Mouse (Mus musculus) liver, embryonic 14.5 days (tissue): Measurements from ENCODE around the gene Fam243. TPM values are rescaled to one million over a fixed set of nuclear protein-coding genes. Genes with fewer than 3 reads are reported as not detected.

Source experiments
- ATAC-seq: fragments of 200-750 bp; cut with Nextera tagmentation; 2 replicates; pipeline ENCODE4 v1.8.0; 2017; ENCODE audit warnings: moderate number of reproducible peaks, mild to moderate bottlenecking, moderate library complexity; ENCODE audit not compliant: insufficient read depth
- DNase-seq, 3 experiments: peaks; one replicate each; pipeline ENCODE4 v3.0.0-alpha.2; 2012 to 2013; ENCODE audit warnings: low read depth in 3 of 3, low spot score in 3 of 3
- H3K27ac ChIP-seq: fragments of 300-500 bp; sonication (generic); 2 replicates; pipeline ENCODE4 v1.5.1; 2014; ENCODE audit warnings: moderate library complexity, mild to moderate bottlenecking, control low read depth, inconsistent platforms
- H3K27me3 ChIP-seq: fragments of 300-500 bp; sonication (generic); 2 replicates; pipeline ENCODE4 v1.6.1; 2014; ENCODE audit warnings: mild to moderate bottlenecking, low read length, moderate library complexity; ENCODE audit not compliant: control insufficient read depth, insufficient read depth
- H3K36me3 ChIP-seq: fragments of 300-500 bp; sonication (generic); replicated peaks from 2 replicates; pipeline ENCODE4 v1.6.1; 2014; ENCODE audit warnings: low read depth; ENCODE audit not compliant: control insufficient read depth, insufficient read depth
- H3K4me1 ChIP-seq, 2 experiments: fragments of 200-500 bp in 1 of 2; fragments of 300-500 bp in 1 of 2; sonication (generic) in 1 of 2; replicated peaks; 2 replicates each; pipeline ENCODE4 v1.6.1; 2012 to 2014; ENCODE audit warnings: antibody characterized with exemption in 1 of 2, inconsistent platforms in 1 of 2, low read length in 1 of 2; ENCODE audit not compliant: control insufficient read depth in 2 of 2, insufficient read depth in 2 of 2
- H3K4me2 ChIP-seq: fragments of 300-500 bp; sonication (generic); 2 replicates; pipeline ENCODE4 v1.6.1; 2014; ENCODE audit warnings: low read depth, mild to moderate bottlenecking, control low read depth, moderate library complexity
- H3K4me3 ChIP-seq, 2 experiments: fragments of 200-500 bp in 1 of 2; fragments of 300-500 bp in 1 of 2; sonication (generic) in 1 of 2; 2 replicates each; pipeline ENCODE4 v1.5.1; 2012 to 2014; ENCODE audit warnings: low read depth in 2 of 2, low read length in 2 of 2, mild to moderate bottlenecking in 2 of 2, control low read depth in 1 of 2, inconsistent platforms in 1 of 2, moderate library complexity in 1 of 2; ENCODE audit not compliant: insufficient read depth in 1 of 2
- H3K9ac ChIP-seq: fragments of 300-500 bp; sonication (generic); replicated peaks from 2 replicates; pipeline ENCODE4 v1.6.1; 2014; ENCODE audit warnings: mild to moderate bottlenecking, control low read depth, moderate library complexity
- H3K9me3 ChIP-seq: fragments of 300-500 bp; sonication (generic); 2 replicates; pipeline ENCODE4 v1.6.1; 2016; ENCODE audit warnings: low read length, mixed read lengths; ENCODE audit not compliant: control insufficient read depth
- CTCF ChIP-seq: IDR thresholded peaks from 2 replicates; pipeline ENCODE4 v1.5.1; 2016; ENCODE audit warnings: antibody characterized with exemption, low read depth, control low read depth
- EP300 ChIP-seq: IDR thresholded peaks from 2 replicates; pipeline ENCODE4 v1.6.1; 2016; ENCODE audit warnings: antibody characterized with exemption, low read depth
- WGBS: fragments of 180-500 bp; shearing (Covaris S2); extraction: QIAGEN DNeasy Blood & Tissue Kit; methylation state at CpG from one replicate; pipeline ENCODE4 v1.1.7; 2014; ENCODE audit not compliant: insufficient replicate concordance; 5-methylcytosine and 5-hydroxymethylcytosine counted together
- polyA plus RNA-seq, 2 experiments: library from polyadenylated mRNA; depleted of rRNA in 1 of 2; stranded (reverse) in 1 of 2; unstranded in 1 of 2; fragments of >200 nt; fragmentation: Nextera tagmentation in 1 of 2; extraction: Ambion mirVana in 1 of 2; gene quantifications; 2 replicates each; pipeline versions ENCODE4 v1.2.1 to v1.2.3; 2012 to 2014

Gene Fam243
- polyA plus RNA-seq, 2 experiments = 0.01 TPM; not detected in 1

DNA sequence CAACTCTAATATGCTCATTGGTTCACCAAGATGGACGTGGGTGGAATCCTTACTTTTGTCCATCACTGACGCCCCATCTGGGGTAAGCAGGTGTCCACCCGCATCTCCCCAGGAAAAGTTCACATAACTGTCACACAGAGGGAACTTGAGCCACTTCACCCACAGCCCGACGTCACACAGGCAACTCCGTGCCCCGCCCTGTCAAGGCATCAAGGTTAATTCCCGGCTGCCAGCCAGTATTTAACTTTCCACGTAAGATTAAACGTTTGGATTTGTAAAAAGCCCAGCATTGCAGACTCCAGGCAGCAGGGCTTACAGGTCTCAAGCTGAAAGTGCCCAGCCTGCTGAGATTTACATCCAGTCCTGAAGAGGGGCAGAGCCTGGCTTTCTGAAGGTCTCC lies 29.1 kb downstream of the Fam243 start, which contains the start of gene Kcne2:
TSS of gene Kcne2 (plus strand) at position 289 of the 400 bp plus-strand sequence.
- DNase-seq = no peak
- Histone ChIP-seq H3K27ac (no peak within 1 kb of the TSS), H3K27me3 (no peaks in the 10 kb centered on the region; the same call in none of the 2 replicates), H3K4me1 (no peaks in the 10 kb centered on the region), H3K9me3 (no peaks in the 10 kb centered on the region), H3K4me2 (no peak within 1 kb of the TSS), H3K9ac (no peak within 1 kb of the TSS), H3K36me3 (no peaks in the 10 kb centered on the region), H3K4me3 (no peak within 1 kb of the TSS)
- ATAC-seq = no peak
- TF ChIP-seq EP300 (no peak), CTCF (no peak)
- WGBS = 58% methylated on average over 10 of the region's 10 CpGs

DNA sequence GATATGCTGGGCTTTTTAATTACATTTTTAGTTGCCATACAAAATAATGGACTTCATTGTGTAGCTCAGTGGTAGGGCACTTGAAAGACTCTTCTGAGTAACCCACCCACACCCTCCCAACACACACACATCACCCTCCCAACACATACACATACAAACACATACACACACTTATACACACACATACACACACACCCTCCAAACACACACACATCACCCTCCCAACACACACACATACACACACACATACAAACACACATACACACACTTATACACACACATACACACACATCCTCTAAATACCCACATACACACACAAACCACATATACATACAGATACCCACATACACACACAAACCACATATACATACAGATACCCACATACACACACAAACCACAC lies 31.2 kb downstream of the Fam243 start:
- Histone ChIP-seq H3K9ac (no peak overlapping the region), H3K27me3 (no peaks in the 10 kb centered on the region; the same call in none of the 2 replicates), H3K27ac (no peak overlapping the region), H3K4me2 (no peak overlapping the region), H3K36me3 (no peaks in the 10 kb centered on the region), H3K9me3 (no peaks in the 10 kb centered on the region), H3K4me3 (no peak overlapping the region), H3K4me1 (no peaks in the 10 kb centered on the region)
- ATAC-seq (no peak), DNase-seq (no peak)
- TF ChIP-seq CTCF (no peak), EP300 (no peak)

GRCm38 (mm10) chr16:92288778-92289177 lies 32.5 kb downstream of the Fam243 start:
- 75% methylated on average over 9 of the region's 9 CpGs for WGBS
- Histone ChIP-seq H3K27ac (no peak overlapping the region), H3K4me3 (no peak overlapping the region), H3K9me3 (no peaks in the 10 kb centered on the region), H3K9ac (no peak overlapping the region), H3K4me1 (no peaks in the 10 kb centered on the region), H3K27me3 (no peaks in the 10 kb centered on the region; the same call in none of the 2 replicates), H3K36me3 (no peaks in the 10 kb centered on the region), H3K4me2 (no peak overlapping the region)
- DNase-seq = no peak
- no peak for ATAC-seq
- TF ChIP-seq CTCF (peak; percentile 24; the same call in 1 of the 2 replicates), EP300 (no peak)

DNA sequence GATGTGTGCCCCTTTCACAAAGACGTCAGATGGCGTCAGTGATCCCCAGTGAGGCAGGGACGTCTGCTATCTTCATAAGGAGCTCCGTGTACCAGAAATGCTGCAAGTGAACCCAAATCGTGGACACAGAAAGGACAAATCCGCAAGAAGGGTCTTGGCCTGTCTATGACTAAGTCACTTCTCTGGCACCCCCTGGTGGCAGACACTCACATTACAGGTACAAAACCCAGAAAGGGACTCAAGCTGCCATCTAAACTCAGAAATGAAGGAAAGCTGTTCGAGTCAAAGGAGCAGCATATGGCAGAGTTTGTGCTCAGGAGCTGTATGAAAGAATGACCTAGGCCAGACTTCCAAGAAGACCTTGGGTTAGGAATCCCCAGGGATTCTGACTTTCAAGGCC lies 34.6 kb downstream of the Fam243 start:
- H3K9ac ChIP-seq = no peak overlapping the region
- no peaks in the 10 kb centered on the region for H3K36me3 ChIP-seq
- TF ChIP-seq CTCF (peak; percentile 88), EP300 (no peak)
- H3K4me1 ChIP-seq = no peaks in the 10 kb centered on the region
- peak; percentile 39 to 53 (median 42) for DNase-seq
- H3K4me2 ChIP-seq = no peak overlapping the region
- 7% methylated on average over 7 of the region's 7 CpGs for WGBS
- no peak overlapping the region for H3K27ac ChIP-seq
- ATAC-seq = no peak
- no peaks in the 10 kb centered on the region for H3K9me3 ChIP-seq
- H3K27me3 ChIP-seq = no peaks in the 10 kb centered on the region; the same call in 1 of the 2 replicates
- H3K4me3 ChIP-seq = no peak overlapping the region

GRCm38 (mm10) chr16:92285068-92285467 lies 36.2 kb downstream of the Fam243 start:
- Histone ChIP-seq H3K27ac (no peak overlapping the region), H3K36me3 (no peaks in the 10 kb centered on the region), H3K9ac (no peak overlapping the region), H3K27me3 (no peaks in the 10 kb centered on the region), H3K4me3 (no peak overlapping the region), H3K4me2 (no peak overlapping the region), H3K9me3 (no peaks in the 10 kb centered on the region), H3K4me1 (no peaks in the 10 kb centered on the region)
- DNase-seq = no peak
- TF ChIP-seq EP300 (no peak), CTCF (no peak)
- WGBS = 28% methylated on average over 10 of the region's 10 CpGs
- no peak for ATAC-seq
